Mouse (Mus musculus) thymus, adult 2 months (tissue): ENCODE data around the gene Tmem50a. TPM values are rescaled to one million over a fixed set of nuclear protein-coding genes. Genes with fewer than 3 reads are reported as not detected.

Experiments
- DNase-seq: peaks from one replicate; pipeline ENCODE4 v3.0.0; 2021
- H3K27ac ChIP-seq: fragments of 200-500 bp; 2 replicates; pipeline ENCODE4 v1.5.1; 2012; ENCODE audit warnings: low read length, control low read depth; ENCODE audit not compliant: control insufficient read depth, insufficient read depth
- H3K27me3 ChIP-seq: fragments of 200-500 bp; 2 replicates; pipeline ENCODE4 v1.6.1; 2012; ENCODE audit warnings: mild to moderate bottlenecking, low read length, moderate library complexity, mixed read lengths; ENCODE audit not compliant: control insufficient read depth, insufficient read depth
- H3K36me3 ChIP-seq: fragments of 200-500 bp; 2 replicates; pipeline ENCODE4 v1.6.1; 2012; ENCODE audit warnings: mild to moderate bottlenecking, low read length, moderate library complexity; ENCODE audit not compliant: control insufficient read depth, insufficient read depth
- H3K4me1 ChIP-seq: fragments of 200-500 bp; replicated peaks from 2 replicates; pipeline ENCODE4 v1.6.1; 2012; ENCODE audit warnings: low read length; ENCODE audit not compliant: control insufficient read depth, insufficient read depth
- H3K4me3 ChIP-seq: fragments of 200-500 bp; 2 replicates; pipeline ENCODE4 v1.5.1; 2012; ENCODE audit warnings: mild to moderate bottlenecking, low read length, control low read depth, moderate library complexity; ENCODE audit not compliant: control insufficient read depth, insufficient read depth
- CTCF ChIP-seq: fragments of 200-500 bp; IDR thresholded peaks from 2 replicates; pipeline ENCODE4 v1.5.1; 2012; ENCODE audit warnings: mild to moderate bottlenecking, control low read depth, low read length, moderate library complexity, borderline replicate concordance; ENCODE audit not compliant: control insufficient read depth, poor library complexity, insufficient read depth; ENCODE audit errors: extremely low read depth
- POLR2A ChIP-seq: fragments of 200-500 bp; IDR thresholded peaks from 2 replicates; pipeline ENCODE4 v1.6.1; 2012; ENCODE audit warnings: mild to moderate bottlenecking, low read length, control low read depth, moderate library complexity; ENCODE audit not compliant: control insufficient read depth, poor library complexity, insufficient read depth; ENCODE audit errors: extremely low read depth
- WGBS: fragments of 180-500 bp; shearing (Covaris S2); methylation state at CpG from one replicate; pipeline ENCODE4 v1.1.7; 2018; 5-methylcytosine and 5-hydroxymethylcytosine counted together
- polyA plus RNA-seq: library from polyadenylated mRNA; depleted of rRNA; stranded (reverse); fragments of >200 nt; gene quantifications from 2 replicates; pipeline ENCODE4 v1.2.3, GENCODE M21; 2012

Gene Tmem50a
- polyA plus RNA-seq, 1 experiment, result 226 TPM

- no peaks in the 10 kb centered on the region; the same call in 1 of the 2 replicates for H3K27me3 ChIP-seq
- H3K27ac ChIP-seq, result no peak overlapping the region
- no peaks in the 10 kb centered on the region for H3K36me3 ChIP-seq
- 51% methylated on average over 9 of the region's 9 CpGs for WGBS
- TF ChIP-seq CTCF, result no peak
- no peak for TF ChIP-seq POLR2A
- no peak overlapping the region for H3K4me3 ChIP-seq
- no peak for DNase-seq
- no peaks in the 10 kb centered on the region for H3K4me1 ChIP-seq
Measured at GRCm38 (mm10) chr4:134868490-134868889, 46.3 kb downstream of the Tmem50a start.

DNA sequence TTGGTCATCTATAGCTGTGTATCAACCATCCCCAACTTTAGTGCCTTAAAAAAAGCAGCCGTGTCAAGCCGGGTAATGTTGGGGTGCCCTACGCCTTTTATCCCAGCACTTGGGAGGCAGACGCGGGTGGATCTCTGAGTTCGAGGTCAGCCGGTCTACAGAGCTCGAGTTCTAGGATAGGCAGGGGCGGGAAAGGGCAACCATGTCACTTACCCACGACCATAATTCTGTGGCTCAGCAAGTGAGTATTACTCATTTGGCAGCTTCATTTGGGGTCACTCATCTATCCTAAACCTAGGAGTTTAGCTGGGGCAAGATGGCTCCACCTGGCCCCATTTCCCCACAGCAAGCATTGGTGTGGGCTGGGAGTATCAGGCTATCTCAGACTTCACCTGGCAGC is 46.8 kb downstream of the Tmem50a start:
- WGBS, result 90% methylated on average over 10 of the region's 10 CpGs
- H3K27me3 ChIP-seq, result no peaks in the 10 kb centered on the region; the same call in 1 of the 2 replicates
- H3K36me3 ChIP-seq, result no peaks in the 10 kb centered on the region
- H3K27ac ChIP-seq, result no peak overlapping the region
- DNase-seq, result no peak
- H3K4me3 ChIP-seq, result no peak overlapping the region
- H3K4me1 ChIP-seq, result no peaks in the 10 kb centered on the region
- TF ChIP-seq POLR2A, result no peak
- TF ChIP-seq CTCF, result no peak

DNA sequence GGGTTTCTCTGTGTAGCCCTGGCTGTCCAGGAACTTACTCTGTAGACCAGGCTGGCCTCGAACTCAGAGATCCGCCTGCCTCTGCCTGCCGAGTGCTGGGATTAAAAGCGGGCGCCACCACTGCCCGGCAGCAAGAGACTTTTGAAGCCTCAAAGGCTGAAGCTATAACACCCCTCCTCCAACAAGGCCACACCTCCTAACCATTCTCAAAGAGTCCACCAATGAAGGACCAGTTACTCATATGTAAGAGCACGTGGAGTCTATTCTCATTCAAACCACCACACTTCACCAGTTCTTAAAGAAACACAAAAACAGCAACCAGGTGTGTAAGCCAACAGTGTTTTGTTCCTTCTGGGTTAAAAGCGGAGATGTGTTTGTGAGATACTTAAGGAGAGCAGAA is 47.2 kb downstream of the Tmem50a start:
- no peaks in the 10 kb centered on the region; the same call in 1 of the 2 replicates for H3K27me3 ChIP-seq
- no peaks in the 10 kb centered on the region for H3K4me1 ChIP-seq
- 88% methylated on average over 8 of the region's 8 CpGs for WGBS
- DNase-seq, result no peak
- no peak overlapping the region for H3K4me3 ChIP-seq
- H3K27ac ChIP-seq, result no peak overlapping the region
- no peaks in the 10 kb centered on the region for H3K36me3 ChIP-seq
- no peak for TF ChIP-seq CTCF
- no peak for TF ChIP-seq POLR2A

DNA sequence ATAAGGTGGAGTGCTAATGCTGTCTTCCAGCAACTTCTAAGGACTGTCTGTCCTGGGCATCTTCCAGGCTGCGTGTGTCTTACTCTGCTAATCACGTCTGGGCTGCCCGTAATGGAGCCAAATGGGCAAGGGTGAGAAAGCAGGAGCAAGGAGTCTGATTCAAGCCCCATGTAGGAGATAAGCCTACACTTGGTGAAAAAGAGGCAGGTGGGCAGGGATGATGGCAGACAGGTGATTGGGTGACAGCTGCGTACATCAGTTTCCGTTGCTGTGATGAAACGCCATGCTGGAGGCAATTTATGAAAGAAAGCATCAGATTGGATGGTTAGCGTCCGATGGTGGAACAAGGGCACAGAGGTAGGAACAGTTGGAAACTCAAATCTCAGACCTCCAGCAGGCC is 47.6 kb downstream of the Tmem50a start:
- TF ChIP-seq POLR2A (no peak), CTCF (no peak)

DNA sequence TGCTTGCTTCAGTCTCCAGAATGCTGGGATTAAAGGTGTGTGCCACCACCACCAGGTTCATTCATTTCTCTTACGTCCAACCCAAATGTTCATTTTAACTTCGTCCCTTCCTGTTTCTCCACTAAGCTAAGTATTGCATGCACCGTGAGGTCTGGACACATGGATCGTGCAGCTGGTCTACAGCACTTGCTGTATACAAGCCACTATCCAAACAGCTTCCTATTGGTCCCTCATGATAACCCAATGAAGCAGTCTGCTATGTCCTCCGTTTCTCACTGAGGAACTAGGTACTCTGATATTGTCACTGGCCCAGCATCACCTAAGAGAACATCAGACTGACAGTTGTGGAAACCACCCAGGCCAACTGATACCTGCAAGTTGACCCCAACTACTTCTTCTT is 49.0 kb downstream of the Tmem50a start:
- TF ChIP-seq POLR2A (no peak), CTCF (no peak)
- H3K4me1 ChIP-seq, result no peaks in the 10 kb centered on the region
- no peaks in the 10 kb centered on the region for H3K36me3 ChIP-seq
- H3K4me3 ChIP-seq, result no peak overlapping the region
- H3K27ac ChIP-seq, result no peak overlapping the region
- H3K27me3 ChIP-seq, result no peaks in the 10 kb centered on the region; the same call in 1 of the 2 replicates
- 91% methylated on average over 5 of the region's 5 CpGs for WGBS
- no peak for DNase-seq

More for the DNA sequence above, 47.6 kb downstream of the Tmem50a start:
- WGBS, result 96% methylated on average over 8 of the region's 8 CpGs
- Histone ChIP-seq H3K27me3 (no peaks in the 10 kb centered on the region; the same call in 1 of the 2 replicates), H3K4me3 (no peak overlapping the region), H3K36me3 (no peaks in the 10 kb centered on the region), H3K27ac (no peak overlapping the region), H3K4me1 (no peaks in the 10 kb centered on the region)
- DNase-seq, result no peak

GRCm38 (mm10) chr4:134865340-134865739 is 49.5 kb downstream of the Tmem50a start:
- no peaks in the 10 kb centered on the region for H3K36me3 ChIP-seq
- H3K27me3 ChIP-seq, result no peaks in the 10 kb centered on the region; the same call in 1 of the 2 replicates

More at GRCm38 (mm10) chr4:134865340-134865739, 49.5 kb downstream of the Tmem50a start:
- 86% methylated on average over 6 of the region's 6 CpGs for WGBS
- no peak for DNase-seq
- Histone ChIP-seq H3K4me1 (no peaks in the 10 kb centered on the region), H3K27ac (no peak overlapping the region), H3K4me3 (no peak overlapping the region)
- TF ChIP-seq CTCF, result no peak
- TF ChIP-seq POLR2A, result no peak
